Mouse (Mus musculus) left cerebral cortex, postnatal 10 days (tissue): ENCODE results near the gene Aspn. TPM values are rescaled to one million over a fixed set of nuclear protein-coding genes. Genes with fewer than 3 reads are reported as not detected.

Experiments
- DNase-seq, 2 experiments: peaks; one replicate each; pipeline ENCODE4 v3.0.0; 2021 to 2022; ENCODE audit warnings: low spot score in 2 of 2, mixed read lengths in 1 of 2; ENCODE audit errors: extremely low spot score in 1 of 2
- intact Hi-C: fragments of 180-260 bp; cut with DNase I; formaldehyde crosslinking; loops from one replicate; pipeline ENCODE4 v1.15.1; 2025
- total RNA-seq, 2 experiments: library from RNA; stranded (reverse); gene quantifications; 2 replicates each; pipeline ENCODE4 v1.2.3; 2021

Gene Aspn
- total RNA-seq, result 1 to 10 TPM; 1.2 to 1.4 TPM

DNA sequence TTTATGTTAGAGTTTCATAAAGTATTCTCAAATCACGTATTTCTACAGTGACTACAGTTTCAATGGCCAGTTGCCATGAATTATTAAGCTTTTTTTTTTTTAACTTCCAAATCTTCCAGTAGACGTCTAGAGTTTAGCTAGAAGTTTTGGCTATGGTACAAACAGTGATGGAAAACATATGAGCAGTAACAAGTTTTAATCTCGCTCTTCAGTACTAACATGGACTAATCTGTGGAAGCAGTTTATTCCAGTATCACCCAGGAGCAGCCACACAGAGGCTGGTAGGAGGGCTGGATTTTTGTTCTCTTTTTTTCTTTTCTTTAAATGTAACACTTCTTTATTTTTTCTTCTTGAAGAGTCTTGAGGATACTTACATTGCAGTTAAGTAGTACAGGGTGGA is at the start of gene Aspn:
TSS of gene Aspn (plus strand) at position 165 of the 400 bp plus-strand sequence.
- no peak for DNase-seq
- intact Hi-C loops, result no loop called here

DNA sequence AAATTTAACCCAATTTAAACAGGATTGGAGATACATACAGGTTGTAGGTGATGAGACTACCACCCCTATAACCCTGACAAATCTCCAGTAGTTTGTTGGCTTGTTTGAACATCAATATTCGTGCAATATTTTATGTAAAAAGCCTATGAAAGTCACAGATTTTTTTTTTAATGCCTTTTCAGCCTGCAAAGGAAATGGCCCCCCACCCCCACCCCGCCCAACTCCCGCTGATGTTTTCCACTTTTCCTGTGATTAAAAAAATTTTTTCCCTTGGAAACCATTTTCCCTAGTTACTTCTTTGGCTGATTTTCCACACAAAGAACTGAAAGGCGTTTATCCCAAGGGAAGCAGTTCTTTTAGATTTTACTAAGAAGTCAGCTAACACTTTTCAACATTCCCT is 39.7 kb upstream of the Aspn start, which contains the start of gene Ecm2:
TSS of gene Ecm2 (plus strand) at position 301 of the 400 bp plus-strand sequence.
- DNase-seq, result no peak
- intact Hi-C loops, result no loop called here

GRCm38 (mm10) chr13:49505776-49506175 is 38.5 kb upstream of the Aspn start:
- no peak for DNase-seq
- intact Hi-C loops, result no loop called here

- no peak for DNase-seq
- intact Hi-C loops, result no loop called here
Observed at GRCm38 (mm10) chr13:49507176-49507575, 37.1 kb upstream of the Aspn start.

GRCm38 (mm10) chr13:49518761-49519160 is 25.5 kb upstream of the Aspn start:
- DNase-seq, result no peak
- intact Hi-C loops, result no loop called here

DNA sequence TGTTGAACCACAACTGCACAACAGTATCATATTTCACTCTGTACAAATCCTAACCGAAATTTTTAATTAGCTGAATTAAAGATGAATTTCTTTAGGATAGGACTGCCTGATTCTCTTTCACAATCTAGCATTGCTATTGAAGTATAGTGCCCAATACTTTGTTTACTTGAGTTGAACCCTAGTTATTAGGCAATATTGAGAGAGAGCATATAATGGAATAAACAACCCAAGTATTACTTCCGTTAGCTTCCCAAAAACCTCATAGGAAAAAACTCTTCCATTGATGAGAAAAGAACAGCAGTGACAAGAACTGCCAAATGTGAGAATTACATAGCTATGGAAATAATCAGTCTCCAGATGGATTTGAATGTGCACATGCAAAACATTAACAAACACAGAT is 18.0 kb upstream of the Aspn start:
- no peak for DNase-seq
- intact Hi-C loops, result no loop called here

DNA sequence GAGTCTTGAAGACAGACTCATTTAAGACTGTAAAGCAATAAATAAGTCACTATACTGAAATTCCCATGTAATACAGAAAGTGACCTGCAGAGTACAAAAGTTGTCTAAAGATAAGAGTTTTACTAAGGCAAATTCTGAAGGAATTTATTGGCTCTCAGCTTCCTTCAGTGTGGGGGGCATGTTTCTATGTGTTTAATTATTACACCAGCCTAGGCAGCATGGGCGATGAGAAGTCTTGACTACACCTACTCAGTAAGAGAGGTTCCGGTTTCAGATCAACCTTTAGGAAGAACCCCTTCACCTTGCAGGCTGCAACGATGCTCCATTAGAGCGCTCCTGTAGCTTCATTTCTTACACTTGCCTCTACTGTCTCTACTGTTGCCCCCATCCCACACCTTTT is 13.6 kb upstream of the Aspn start:
- DNase-seq, result no peak
- intact Hi-C loops, result no loop called here

DNA sequence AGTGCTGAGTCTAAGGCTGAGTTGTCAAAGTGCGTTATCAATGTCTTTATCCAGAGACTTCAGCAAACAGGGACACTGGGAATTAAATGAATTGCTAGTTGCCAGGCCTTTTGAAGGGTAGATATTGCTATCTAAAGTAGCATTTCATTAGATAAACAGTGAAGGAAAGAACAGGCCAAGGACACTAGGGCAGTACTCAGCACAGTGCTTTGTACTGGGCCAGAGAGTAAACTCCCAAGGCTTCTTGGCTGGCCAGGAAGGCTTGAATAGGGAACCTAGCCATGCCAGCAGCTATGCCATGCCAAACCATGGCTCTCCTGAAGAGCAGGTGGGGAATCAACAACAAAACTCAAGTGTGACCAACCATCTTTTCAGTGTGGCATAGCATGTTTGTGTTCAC is 7.3 kb upstream of the Aspn start:
- intact Hi-C loops, result no loop called here
- no peak for DNase-seq

DNA sequence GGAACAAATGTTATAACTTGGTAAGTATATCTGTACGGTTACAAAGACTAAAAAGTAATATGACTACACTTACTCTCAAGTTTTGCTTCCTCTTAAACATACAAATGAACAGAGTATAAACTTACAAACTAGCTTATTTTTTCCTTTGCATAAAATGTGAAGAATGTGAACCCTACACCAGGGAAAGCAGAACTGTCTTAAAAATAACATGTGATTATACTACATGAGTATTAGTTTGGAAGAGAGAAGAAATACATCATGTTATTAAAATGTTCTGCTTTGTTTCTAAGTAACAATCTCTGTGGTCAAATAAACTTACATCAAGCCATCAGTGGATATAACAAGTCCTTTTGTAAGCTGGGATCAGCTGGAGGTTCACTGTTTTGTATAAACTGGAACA is 5.5 kb upstream of the Aspn start:
- no peak for DNase-seq
- intact Hi-C loops, result no loop called here

DNA sequence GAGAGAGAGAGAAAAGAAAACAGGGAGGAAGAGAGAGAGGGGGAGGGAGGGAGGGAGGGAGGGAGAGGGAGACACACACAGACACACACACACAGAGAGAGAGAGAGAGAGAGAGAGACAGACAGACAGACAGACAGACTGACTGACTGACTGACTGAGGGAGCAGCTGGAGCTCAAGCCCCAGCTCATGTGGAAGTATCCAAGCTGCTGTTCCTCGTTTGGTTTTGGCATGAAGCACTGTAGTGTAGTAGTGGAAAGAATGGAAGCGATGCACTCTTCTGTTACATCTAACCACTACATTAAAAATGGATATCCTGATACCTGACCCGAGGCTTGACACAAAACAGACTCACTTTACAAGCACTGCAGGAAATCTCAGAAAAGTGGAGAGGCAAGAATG is 1.4 kb downstream of the Aspn start:
- intact Hi-C loops, result no loop called here
- DNase-seq, result no peak

GRCm38 (mm10) chr13:49546517-49546916 is 2.3 kb downstream of the Aspn start:
- intact Hi-C loops, result no loop called here
- no peak for DNase-seq

DNA sequence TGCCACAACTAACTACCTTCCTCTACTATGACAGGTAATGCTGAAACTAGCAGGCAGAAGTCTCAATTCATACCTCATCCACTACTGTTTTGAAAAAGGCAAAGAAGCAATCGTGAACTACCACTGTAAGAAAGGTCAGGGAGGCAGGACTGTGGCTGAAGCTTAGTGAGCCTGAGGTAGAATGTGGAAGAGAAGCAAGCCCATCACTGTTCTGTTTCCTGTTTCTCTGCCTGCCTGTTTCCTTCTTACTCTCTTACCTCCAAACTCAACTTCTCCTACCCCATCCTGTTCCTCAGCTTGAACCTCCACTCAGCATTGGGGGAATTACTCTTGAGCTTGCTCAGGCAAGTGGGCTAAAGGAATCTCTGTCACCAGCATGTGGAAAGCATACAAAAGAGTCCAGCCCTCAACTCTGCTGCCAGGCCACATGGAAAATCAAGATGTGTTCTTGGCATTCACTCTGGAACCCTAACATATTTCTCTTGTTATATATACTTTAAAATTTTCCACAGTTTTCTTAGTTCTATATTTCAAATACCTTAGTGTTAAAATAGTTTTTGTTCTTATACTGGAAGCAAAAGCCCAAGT is 3.4 kb downstream of the Aspn start:
- intact Hi-C loops, result no loop called here

GRCm38 (mm10) chr13:49549616-49550015 is 5.4 kb downstream of the Aspn start:
- no peak for DNase-seq
- intact Hi-C loops, result no loop called here

More for the DNA sequence above, 3.4 kb downstream of the Aspn start:
- DNase-seq, result no peak

DNA sequence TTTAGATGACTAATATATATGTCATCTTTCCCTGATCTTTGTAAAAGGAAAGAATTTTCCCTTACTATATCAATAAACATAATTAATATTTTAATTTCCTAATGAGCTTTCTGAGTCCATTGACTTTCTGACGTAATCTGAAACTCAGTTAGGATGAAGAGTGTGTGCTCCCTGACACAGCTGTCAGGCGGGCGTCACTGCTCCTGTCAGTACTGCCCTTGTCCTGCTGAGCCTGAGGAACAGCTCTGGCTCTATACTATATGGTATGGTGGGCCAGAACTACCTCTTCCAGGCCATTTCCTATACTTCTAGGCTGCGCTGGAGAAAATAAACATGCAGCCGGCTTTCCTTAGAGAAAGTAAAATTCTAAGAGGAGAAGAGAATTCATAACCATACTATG is 10.3 kb downstream of the Aspn start:
- DNase-seq, result no peak
- intact Hi-C loops, result no loop called here

DNA sequence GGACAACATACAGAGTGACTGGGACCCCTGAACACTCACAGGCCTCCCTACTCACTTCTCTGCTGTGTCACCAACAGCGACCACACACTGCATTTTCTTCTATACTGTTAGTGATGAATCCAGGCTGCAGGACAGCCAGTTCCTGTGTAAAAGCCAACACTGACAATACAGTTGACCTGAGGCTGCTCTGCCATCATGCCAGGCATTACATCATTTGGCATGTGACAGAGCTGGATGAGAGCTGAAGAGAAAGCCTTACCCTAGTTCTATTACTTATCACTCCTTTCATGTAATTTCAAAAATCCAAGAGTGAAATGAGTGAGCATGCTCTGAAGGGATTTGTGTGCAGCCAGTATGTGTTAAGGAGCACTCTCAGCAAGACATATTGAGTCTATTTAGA is 12.0 kb downstream of the Aspn start:
- intact Hi-C loops, result no loop called here
- DNase-seq, result no peak

DNA sequence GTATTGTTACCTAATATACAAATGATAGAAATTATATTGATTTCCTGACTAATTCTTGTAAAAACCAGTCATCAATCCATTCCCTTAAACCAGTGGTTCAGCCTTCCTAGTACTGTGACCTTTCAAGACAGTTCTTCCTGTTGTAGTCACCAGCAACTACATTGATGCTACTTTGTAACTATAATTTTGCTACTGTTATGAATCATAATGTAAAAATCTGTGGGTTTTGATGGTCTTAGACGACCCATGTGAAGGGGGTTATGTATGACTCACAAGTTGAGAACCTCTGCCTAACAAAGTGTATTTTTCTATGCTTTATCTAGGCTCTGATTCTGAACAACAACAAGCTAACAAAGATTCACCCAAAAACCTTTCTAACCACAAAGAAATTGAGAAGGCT is 12.7 kb downstream of the Aspn start:
- intact Hi-C loops, result no loop called here
- no peak for DNase-seq

GRCm38 (mm10) chr13:49559185-49559584 is 14.9 kb downstream of the Aspn start:
- intact Hi-C loops, result no loop called here
- peak in 1 of 2 experiments; percentile 47 for DNase-seq

GRCm38 (mm10) chr13:49560886-49561285 is 16.6 kb downstream of the Aspn start:
- DNase-seq, result no peak
- intact Hi-C loops, result no loop called here

DNA sequence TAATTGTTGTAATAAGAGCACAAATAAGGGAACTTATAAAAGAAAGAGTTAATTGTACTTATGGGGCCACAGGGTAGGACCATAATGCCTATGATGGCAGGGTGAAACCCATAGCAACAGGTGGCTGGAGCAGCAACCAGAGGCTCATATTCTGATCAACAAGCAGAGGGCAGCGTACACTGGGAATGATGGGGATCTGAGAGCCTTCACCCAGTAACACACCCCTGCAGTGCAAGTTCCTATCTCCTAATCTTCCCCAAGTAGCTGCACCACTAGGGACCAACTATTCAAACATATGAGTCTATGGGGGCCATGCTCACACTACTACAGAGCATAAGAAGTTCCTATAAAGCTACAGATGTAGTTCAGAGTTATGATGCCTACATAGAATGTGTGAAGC is 20.1 kb downstream of the Aspn start:
- intact Hi-C loops, result no loop called here
- no peak for DNase-seq

DNA sequence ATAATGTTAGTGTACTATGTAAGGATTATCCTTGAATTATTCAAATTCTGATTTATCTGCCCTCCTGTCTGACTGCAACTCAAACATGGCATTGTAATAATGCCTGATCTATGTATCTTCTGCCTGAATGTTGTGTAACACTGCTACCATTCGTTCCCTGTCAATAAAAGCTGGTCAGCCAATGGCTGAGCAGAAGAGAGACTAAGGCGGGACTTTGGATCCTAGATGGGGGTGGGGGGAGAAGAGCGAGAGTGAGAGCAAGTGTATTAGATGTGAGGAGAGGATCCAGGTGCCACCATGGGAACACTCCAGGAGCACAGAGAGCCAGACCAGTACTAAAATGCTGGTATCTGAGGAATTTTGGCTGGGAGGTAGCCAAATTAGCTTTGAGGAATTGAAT is 26.1 kb downstream of the Aspn start:
- intact Hi-C loops, result no loop called here
- DNase-seq, result no peak

- intact Hi-C loops, result no loop called here
- DNase-seq, result no peak
Observed at GRCm38 (mm10) chr13:49571418-49571817, 27.2 kb downstream of the Aspn start.
